Mouse (Mus musculus) inflammation-experienced regulatory T-cells, adult 6 months (primary cell): ENCODE measurements around the gene Ube2g1. TPM values are rescaled to one million over a fixed set of nuclear protein-coding genes. Genes with fewer than 3 reads are reported as not detected.

Experiments
- ATAC-seq: one replicate; pipeline ENCODE4 v1.8.0; 2017
- polyA plus RNA-seq, 3 experiments: library from polyadenylated mRNA; unstranded; fragments of 100-300 nt; shearing (Covaris generic); gene quantifications; one replicate each; pipeline ENCODE4 v1.2.1; 2017

Gene Ube2g1
- polyA plus RNA-seq = 10 to 100 TPM; 38.6 to 45.4 (median 42.8) TPM

DNA sequence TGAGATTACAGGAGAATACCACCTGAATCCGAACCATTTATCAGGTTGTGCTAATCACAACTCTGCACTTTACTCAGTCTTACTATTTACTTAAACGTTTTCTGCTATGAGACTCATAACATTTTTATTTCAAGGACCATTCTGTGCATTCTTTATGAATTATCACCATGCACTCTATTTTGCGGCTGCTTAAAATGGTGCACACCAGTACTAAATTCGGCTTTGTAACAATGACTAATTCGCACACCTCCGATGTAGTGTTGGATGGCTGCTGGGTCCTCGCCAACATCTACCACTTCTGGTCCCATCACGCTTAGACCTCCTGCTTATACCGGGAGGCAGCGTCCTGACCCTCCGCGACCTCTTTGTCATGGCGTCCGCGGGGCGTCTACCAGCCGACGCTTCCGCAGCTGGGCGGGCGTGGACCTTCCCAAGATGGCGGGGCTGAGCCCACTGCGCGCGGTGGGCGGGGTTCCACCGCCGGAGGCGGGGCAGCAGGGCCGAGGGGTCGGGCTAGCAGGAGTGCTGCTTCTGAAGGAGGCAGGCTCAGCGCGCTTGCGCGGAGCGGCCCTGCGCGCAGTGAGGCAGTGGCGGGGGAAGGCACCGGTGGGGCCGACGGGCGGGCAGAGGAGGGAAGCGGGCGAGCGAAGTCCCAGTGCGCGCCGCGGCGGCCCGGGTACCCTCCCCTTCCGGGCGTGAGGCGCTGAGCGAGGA, at the start of gene Ube2g1:
Ube2g1 (plus strand) TSS at position 590 of the 714 bp plus-strand sequence.
- peak; percentile 86 for ATAC-seq

DNA sequence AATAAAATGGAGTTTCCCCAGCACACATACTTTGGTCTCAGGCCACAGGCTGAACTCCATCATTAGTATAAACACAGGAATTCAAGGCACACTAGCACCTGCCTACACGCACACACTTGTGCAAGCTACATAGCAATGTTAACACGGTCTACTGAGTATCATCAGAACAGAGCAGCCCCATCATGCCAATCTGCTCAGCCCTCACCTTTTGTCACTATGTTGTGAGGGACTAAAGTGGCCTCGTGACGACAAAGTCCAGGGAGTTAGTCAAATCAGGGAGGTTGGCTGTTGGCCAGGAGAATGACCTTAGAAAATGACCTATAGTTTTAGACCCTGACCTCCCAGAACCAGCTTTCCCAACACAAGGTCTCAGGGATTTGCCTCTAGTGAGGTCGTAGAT, 48.9 kb upstream of the Ube2g1 start:
- ATAC-seq = no peak

- no peak for ATAC-seq
Measured at GRCm38 (mm10) chr11:72560661-72561060, 46.4 kb upstream of the Ube2g1 start.

DNA sequence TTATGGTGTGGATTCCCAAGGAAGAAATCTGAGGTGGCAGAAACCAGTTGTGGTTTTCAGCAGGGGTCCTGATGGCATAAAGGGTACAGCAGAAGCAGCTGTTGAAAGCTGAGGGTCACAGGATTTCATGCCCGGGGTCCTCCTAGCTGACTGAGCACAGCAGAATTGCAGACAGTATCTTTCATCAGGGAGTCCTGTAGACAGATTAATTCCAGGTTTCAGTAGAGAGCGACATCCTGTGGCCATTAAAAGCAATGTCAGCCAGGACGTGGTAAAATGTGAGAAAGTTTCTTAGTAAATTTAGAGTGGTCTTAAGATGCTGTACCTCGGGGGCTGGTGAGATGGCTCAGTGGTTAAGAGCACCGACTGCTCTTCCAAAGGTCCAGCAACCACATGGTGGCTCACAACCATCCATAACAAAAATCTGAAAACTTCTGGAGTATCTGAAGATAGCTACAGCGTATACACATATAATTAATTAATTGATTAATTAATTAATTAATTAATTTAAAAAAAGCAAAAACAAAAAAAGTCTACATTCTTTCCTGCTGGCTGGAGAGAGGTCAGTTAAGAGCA, 42.8 kb upstream of the Ube2g1 start:
- ATAC-seq = no peak

GRCm38 (mm10) chr11:72566304-72566703, 40.8 kb upstream of the Ube2g1 start:
- no peak for ATAC-seq

DNA sequence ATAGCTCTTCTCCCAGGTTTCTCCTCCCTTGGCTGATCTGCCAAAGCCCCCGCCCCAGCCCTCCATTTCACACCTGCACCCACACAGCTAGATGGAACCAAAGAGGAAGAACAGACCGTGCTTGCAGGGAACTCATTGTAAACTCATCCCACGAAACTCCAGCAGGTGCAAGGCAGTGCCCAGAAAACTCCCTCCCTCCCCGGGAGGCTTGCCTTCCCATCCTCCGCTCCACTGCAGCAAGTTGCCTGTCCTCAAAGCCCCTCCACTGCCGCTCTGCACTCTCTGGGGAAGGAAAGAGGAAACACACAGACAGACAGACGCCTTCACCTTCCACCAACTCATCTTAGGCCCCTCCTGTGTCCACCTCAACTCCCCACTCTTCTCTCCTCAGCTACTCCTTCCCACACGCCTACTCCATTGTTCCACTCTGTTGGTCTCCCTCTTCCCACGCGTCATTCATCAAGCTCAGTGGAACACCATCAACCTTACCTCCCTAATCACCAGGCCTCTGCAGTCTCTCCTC, 40.2 kb upstream of the Ube2g1 start:
- ATAC-seq = no peak

- ATAC-seq = no peak
Measured at GRCm38 (mm10) chr11:72569051-72569450, 38.0 kb upstream of the Ube2g1 start.

GRCm38 (mm10) chr11:72569671-72570318, 37.3 kb upstream of the Ube2g1 start:
- no peak for ATAC-seq

- peak; percentile 84 for ATAC-seq
Measured at GRCm38 (mm10) chr11:72570319-72570979, 36.6 kb upstream of the Ube2g1 start.

GRCm38 (mm10) chr11:72573819-72574218, 33.3 kb upstream of the Ube2g1 start:
- peak; percentile 36 for ATAC-seq

GRCm38 (mm10) chr11:72576111-72576465, 31.0 kb upstream of the Ube2g1 start:
- no peak for ATAC-seq

DNA sequence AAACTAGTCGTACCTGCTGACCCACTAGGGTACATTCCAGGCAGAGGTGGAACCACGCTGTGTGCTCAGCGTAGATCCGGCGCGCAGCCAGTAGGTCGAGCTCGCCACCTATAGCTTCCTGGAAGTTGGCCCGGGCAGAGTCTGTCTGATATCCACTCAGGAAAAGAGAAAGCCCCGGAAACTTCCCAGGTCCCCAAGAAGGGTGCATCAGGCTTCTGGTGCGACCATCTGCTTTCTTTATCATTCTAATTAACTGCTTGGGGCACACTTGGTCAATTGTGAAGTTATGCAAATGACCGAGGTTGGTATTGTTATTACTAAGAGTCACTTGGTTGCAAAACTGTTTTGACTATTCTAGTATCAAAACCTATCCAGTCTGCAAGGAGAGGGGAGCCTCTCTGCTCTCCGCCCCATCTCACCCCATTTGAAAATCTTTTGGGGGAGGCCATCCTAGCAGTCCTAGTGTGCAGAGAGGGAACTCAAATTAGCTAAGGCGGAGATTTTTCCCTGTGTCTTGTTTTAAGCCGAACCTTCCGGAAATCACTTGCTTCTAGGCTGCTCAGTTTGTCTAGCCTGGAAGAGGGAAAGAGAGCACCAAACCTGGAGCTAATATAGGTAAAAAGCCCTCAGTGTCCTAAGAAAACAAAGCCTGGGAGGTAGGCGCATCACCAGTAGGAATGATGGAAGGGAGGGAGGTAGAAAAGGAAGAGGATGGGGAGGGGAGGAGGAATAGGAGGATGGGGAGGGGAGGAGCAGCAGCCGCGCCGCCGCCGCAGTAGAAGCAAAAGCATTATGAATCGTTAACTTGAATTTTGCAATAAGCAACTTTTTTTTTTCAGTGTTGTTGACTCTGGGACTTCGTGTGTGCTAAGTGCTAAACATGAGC, 30.4 kb upstream of the Ube2g1 start:
- ATAC-seq = peak; percentile 43

DNA sequence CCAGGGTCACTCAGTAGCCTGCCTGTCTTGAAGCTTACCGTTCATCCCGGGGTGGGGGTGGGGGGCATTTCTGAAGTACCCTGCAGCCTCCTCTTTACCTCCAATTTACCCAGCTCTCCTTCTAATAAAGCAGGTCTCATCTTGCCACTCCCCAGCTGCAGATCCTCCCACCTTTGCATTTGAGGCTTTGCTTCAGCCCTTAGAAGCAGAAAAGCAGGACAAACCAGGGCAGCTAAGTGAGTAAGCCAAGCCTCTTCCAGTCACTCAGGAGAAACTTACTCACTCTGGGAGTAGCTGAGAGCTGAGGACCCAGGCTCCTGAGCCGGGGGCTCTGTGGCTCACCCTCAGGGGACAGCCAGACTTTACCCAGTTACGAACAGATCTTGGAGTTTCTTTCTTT, 28.6 kb upstream of the Ube2g1 start:
- ATAC-seq = no peak

- no peak for ATAC-seq
Measured at GRCm38 (mm10) chr11:72581609-72582447, 25.3 kb upstream of the Ube2g1 start.

GRCm38 (mm10) chr11:72582448-72582705, 24.7 kb upstream of the Ube2g1 start:
- no peak for ATAC-seq

DNA sequence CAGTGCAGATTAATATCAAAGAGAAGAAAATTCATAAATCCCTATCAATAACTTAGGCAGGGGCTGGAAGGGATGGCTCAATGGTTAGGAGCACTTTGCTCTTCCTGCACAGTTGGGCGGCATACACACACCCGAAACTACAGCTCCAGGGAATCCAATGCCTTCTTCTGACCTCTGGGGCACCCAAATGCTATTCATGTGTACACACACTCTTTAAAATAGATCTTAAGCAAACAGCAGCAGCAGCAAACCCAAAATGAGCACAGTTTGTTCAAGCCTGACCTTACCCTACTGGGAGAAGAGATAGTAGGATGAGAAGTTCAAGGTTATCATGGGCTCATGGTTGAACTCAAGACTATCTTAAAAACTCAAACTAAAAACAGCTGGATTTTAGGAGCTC, 24.0 kb upstream of the Ube2g1 start:
- ATAC-seq = no peak

DNA sequence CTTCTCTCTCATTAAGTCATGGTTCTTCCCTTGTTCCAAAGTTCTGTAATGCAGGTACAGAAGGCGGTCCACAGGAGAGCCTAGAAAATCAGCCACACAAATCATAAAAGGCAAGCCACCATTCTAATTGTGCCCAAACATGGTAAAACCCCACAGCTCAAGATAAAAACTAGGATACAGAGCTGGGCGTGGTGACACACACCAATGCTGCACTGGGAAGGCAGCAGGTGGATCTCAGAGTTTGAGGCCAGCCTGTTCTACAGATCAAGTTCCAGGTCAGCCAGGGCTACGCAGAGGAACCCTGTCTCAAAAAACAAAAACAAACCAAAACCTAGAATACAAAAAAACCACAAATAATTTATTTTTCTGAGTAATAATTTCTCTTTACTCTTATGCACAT, 20.5 kb upstream of the Ube2g1 start:
- ATAC-seq = no peak

DNA sequence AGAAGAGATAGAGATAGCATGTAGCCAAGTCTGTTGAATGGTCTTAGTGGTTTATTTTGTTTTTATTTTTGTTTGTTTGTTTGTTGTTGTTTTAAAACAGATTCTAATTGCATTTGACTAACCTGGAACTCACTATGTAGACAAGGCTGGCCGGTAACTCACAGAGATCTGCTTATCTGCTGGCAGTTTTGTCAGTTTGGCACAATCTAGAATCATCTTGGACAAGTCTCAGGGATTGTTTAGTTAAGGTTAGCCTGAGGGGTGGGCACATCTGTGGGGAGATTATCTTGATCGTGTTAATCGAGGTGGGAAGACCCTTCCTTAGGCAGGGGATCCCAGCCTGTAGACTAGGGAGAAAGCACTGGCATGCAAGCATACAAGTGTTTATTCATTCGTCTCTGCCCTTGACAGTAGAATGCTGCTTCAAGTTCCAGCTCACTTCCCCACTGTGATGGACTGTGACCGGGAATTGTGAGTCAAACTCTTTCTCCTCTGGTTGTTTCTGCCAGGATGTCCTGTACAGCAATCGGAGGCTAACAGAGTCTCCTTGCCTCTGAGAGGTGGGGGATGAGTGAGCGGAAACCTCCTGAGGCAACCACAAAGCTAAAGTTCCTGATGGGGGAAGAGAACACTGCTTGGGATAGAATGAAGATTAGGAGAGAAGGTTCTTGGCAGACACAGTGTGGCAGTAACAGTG, 19.4 kb upstream of the Ube2g1 start:
- ATAC-seq = no peak

DNA sequence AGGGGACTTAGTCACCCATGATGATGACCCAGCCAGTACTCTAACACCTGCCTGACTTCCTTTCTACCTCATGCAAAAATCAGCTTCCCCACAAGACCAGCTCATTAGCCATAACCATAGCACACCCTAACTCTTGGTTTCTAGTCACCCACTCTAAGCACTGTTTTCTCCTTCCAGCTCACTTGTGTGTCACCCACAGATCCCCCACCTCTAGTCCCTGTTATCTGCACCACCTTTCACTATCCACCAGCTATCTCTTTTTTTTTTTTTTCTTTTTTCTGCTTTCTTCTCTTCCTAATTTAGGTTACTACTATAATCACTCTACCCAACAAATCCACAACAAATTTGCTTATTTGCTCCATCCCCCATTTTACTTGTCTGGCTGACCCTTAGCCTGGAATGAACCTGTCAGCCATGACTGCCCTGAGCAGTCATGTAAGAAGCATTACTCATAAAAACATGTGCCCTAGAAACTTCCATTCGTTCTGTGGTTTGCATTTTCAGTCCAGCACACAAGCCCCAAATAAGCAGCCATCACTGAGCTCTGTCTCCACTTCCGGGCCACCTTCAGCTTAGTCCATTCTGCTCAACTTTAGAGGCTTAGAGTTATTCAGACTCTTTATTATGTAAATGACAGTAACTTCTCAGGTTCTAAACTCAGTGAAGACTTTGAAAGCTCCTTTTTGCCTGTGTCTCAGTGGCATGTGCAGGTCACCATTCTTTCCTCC, 11.9 kb upstream of the Ube2g1 start:
- no peak for ATAC-seq

GRCm38 (mm10) chr11:72597780-72598179, 9.3 kb upstream of the Ube2g1 start:
- ATAC-seq = no peak
